Comparison of ENCODE assay signal across 34 mouse cellular contexts in genomic region chr15:93602850-93603249, GRCm38 (mm10). TPM values are rescaled to one million over a fixed set of nuclear protein-coding genes. Genes with fewer than 3 reads are reported as not detected.
DNase-seq lines count a peak whose midpoint lies in the region; ATAC-seq and TF ChIP-seq lines count a peak whose summit lies in the region.
"Had no signal": no experiment of that assay in that cellular context is flagged by ENCODE, and none has a peak within 500 bp of the region (broad histone marks: within the 10 kb centered on the region; RNA-seq: fewer than 3 reads in every experiment).

No protein-coding gene starts in this region.

- H3K4me3 ChIP-seq in layer of hippocampus, adult 2 months: no peak overlapping the region
- H3K4me3 ChIP-seq: embryonic facial prominence, embryonic 12.5 days; forebrain, embryonic 15.5 days; heart, embryonic 13.5 days; intestine, embryonic 15.5 days; liver, embryonic 12.5 days; midbrain, embryonic 10.5 days; midbrain, embryonic 15.5 days had no signal

- TF ChIP-seq CTCF in layer of hippocampus, adult 2 months (conservative IDR thresholded peaks at IDR 0.05): no peak

- ATAC-seq in megakaryocyte progenitor cell, adult 5-6 weeks (replicated peaks; ENCODE audit: poor library complexity): peak; percentile 48
- ATAC-seq: forebrain, embryonic 15.5 days; hindbrain, embryonic 16.5 days; intestine, embryonic 15.5 days; liver, embryonic 12.5 days; liver, postnatal 0 days; lung, postnatal 0 days; midbrain, embryonic 15.5 days; Patski had no signal

- intact Hi-C loops in heart, postnatal 10 days (cut with DNase I): no loop called here

- H3K27ac ChIP-seq in layer of hippocampus, adult 2 months: no peak overlapping the region
- H3K27ac ChIP-seq: embryonic facial prominence, embryonic 12.5 days; forebrain, embryonic 15.5 days; heart, embryonic 13.5 days; intestine, embryonic 15.5 days; kidney, postnatal 0 days; liver, embryonic 12.5 days; midbrain, embryonic 10.5 days; midbrain, embryonic 15.5 days had no signal

- DNase-seq in heart, adult 11 months: peak; percentile 31
- no peak for DNase-seq in heart, postnatal 10 days
- DNase-seq in ZHBTc4 (ENCODE audit: low read depth, low spot score): peak; percentile 23
- DNase-seq in testis, postnatal 10 days (ENCODE audit: low spot score): peak; percentile 16
- no peak for DNase-seq in cerebellum, adult 11 months
- no peak for DNase-seq in kidney, adult 9 months
- DNase-seq in layer of hippocampus, adult 2 months (ENCODE audit: low spot score in 2 of 2): no peak
- DNase-seq: adrenal gland, adult 8-10 months; cerebellum, adult 9-10 months; cerebellum, postnatal 36 days; embryo, embryonic 11 days; gastrocnemius, postnatal 25 days; heart, adult 18-20 months; heart, postnatal 14 days; kidney, adult 2 months; layer of hippocampus, adult 9-11 months; liver, postnatal 0 days; lung, postnatal 4 days; right cerebral cortex, adult 18-20 months; spleen, adult 18-20 months; thymus, postnatal 14 days had no signal

RNA-seq across cellular contexts. Expression of gene Prickle1, which starts 7.2 kb away (rescaled TPM):
- total RNA-seq in heart, postnatal 10 days (2021): 10 to 100 TPM; 24.1 to 36.4 TPM
- 1.8 and 2.0 TPM in 2 replicates for total RNA-seq in megakaryocyte progenitor cell, adult 5-6 weeks (2015)
- 1.7 and 2.3 TPM in 2 replicates for total RNA-seq in megakaryocyte progenitor cell, adult 5-6 weeks (2017)
- 10 to 100 TPM; 67.4 to 69.2 TPM for total RNA-seq in layer of hippocampus, adult 2 months (2021)
- total RNA-seq: MEL had no signal

Comparison
In these comparisons a context has a peak if more than half of its experiments do, and no peak if none do; other contexts are left out.
1. DNase-seq: peak in heart, adult 11 months (single experiment), ZHBTc4 (single experiment) and testis, postnatal 10 days (single experiment); none in heart, postnatal 10 days (0 of 2), cerebellum, adult 11 months (single experiment), kidney, adult 9 months (single experiment) and layer of hippocampus, adult 2 months (0 of 2).
2. RNA of gene Prickle1, which starts 7.2 kb away (total RNA-seq): 67.4 to 69.2 TPM in layer of hippocampus, adult 2 months and 24.1 to 36.4 TPM in heart, postnatal 10 days; 1.7 to 2.3 TPM in megakaryocyte progenitor cell, adult 5-6 weeks; every median in the first group is over 4 times any median in the second.